Mouse (Mus musculus) gastrocnemius, postnatal 10 days (tissue): ENCODE measurements at regions not wholly inside any gene's neighbourhood (a gene's known extent, or its start where the extent isn't known, plus 50 kb on each side); places are given as distances from the start of the nearest gene placed in this dataset.
A peak's percentile ranks its signal among the peaks of the same experiment; 100 is the strongest.

Experiments used
- DNase-seq: peaks from one replicate; pipeline ENCODE4 v3.0.0; 2021; ENCODE audit warnings: mixed read lengths

DNA sequence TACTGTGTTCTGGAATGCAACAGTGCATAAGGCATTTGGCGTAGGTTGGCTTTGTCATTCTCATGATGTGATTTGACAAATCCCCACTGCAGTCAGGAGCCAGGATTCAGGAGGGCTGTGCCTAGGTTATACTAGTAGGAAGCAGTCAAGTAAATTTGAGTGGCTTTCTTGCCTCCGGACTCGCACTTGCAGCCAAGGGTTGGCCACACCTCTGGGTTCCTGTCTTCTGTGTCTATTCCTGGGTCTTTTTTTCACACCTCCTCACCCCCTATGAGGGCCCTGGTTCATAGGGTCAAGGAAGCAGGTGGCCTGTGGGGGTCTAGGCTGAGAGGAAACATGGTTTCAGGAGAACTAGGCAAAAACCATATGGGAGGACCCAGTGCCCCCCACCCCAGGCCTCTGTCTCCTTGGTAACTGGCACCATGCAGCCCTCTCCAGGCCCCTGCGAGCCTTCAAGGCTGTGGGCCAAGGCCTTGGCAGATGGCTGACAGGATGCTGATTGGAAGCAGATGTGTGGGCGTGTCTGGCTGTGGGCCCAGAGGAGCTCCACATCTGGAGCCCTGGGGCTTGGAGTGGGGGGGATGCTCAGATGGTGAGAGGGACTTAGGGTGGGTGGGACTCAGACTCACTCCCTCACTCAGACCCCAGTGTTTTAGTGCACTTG lies 195.7 kb downstream of the Rgs3 start:
- DNase-seq = peak; percentile 74

DNA sequence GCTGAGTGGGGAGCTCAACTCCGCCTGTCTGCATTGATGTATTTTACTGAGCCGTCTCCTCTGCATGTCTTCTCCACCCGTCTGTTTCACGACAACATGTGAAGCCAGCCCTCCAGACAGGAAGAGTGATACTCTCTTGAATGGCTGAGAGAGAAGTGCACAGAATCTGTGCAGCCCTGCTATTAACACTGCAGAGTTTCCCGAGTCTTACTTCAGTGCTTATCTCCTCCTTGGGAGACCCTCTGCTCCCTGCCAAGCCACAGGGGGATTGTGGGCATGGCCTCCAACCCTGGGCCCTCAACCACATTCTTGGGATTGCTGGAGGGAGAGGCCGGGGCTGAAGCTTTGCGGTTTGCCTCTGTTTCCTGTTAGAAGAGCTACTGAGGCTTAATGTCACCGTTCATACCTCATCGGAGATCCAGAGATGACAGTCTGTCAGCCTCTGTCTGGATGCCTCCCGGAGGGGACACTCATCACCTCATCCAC lies 197.1 kb downstream of the Rgs3 start:
- DNase-seq = no peak

DNA sequence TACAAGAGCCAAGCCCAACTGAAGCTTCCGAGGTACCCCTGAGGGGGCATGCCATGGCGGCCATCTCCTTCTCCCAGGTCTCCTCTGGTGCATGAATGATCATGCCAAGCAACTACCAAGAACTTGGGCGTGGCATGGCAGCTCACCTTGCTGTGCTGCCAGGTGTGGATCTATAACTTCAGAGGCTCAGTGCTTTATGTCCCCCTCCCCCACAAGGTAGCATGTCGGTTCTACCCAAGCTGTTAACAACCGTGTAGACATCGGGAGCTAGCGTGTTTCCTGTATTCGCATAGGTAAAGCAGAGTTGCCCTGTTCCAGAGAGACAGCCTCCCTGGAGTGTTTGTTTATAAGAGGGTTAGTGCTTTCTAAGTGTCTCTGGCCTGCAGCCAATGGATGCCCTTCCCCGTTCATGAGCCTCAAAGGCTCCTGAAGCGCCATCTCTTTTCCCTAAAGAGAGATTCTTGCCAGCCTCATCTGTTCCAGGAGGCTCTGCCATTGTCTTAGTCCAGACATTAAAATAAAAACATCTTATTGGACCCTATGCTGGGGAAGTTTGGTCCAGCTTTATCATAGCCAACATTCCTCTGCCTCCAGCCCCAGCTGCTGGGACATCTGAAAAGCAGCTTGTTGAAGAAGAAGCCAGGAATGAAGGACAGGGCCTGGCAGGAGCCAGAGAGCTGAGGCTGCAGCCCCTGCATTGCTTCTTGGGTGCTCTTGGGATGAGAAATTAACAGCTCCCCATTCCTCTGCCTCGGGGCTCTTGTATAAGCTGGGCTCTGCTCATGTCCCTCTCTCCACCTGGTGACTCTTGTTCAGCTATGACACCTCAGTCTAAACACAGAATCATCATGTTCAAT lies 201.3 kb downstream of the Rgs3 start:
- no peak for DNase-seq

DNA sequence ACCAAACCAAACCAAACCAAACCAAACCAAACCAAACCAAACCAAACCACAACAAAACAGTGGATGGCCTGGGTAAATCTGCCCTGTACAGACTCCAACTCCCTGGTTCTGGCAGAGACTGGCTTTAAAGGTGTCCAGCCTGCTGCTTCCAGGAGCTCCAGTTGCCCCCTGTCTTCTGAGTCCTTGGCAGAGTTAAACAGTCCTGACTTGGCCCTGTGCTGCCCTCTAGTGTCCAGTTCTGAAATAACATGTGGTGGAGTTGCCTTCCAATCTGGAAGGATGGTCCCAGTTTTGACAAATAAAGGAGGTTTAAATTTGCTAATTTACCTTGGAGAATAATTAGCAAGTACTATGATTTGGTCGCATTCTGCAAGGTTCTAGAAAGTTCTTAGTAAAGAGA lies 202.0 kb downstream of the Rgs3 start:
- peak; percentile 89 for DNase-seq

DNA sequence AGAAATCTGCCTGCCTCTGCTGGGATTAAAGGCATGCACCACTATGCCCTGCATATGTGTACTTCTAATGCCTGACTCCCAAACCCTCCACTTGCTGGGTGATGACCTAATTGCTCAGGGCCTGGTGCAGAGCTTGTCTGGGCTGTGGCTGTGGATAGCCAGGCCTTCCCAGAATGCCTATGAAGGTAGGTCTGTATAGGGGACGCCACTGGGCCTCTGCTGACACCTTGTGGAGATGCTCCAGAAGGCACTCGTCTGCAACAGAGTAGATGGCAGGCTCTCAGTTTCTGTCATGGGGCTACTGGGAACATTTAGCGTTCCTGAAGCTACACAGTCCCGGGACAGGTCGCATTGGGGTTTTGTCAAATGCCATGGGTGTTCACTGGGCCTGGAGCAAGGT lies 201.4 kb upstream of the Zfp618 start:
- DNase-seq = peak; percentile 87

DNA sequence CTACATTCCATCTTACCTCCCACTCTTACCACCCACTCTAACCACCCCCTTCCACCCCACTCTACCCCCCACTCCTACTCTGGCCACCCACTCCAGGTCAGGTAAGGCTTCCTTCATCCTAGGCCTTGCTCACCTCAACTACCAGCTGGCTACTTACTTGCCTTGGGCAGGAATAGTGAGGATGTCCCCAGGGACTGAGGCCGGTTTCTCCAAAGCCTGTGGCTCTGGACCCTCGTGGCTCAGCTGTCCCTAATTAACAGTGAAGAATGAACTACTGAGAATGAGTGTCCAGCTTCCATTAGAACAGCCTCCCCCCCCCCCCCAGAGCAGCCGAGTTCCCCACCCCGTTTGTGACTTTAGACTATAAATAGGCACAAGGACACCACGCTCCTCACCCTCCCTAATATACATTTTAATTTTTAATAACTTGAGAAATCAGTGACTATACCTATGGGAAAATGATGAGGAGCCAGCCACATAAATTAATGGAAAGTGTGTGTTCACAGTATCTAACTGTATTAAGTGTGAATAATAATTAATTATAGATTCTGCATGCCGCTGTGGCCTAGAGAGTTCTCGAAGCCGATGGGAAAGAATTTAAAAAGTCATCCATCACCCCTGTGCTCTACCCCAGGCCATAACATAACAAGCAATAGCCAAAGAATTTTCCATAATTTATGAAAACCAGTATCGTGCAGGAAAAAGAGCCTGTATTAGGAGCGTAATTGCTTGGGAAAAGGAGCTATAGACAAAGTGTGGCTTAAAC lies 195.7 kb upstream of the Zfp618 start:
- DNase-seq = no peak

DNA sequence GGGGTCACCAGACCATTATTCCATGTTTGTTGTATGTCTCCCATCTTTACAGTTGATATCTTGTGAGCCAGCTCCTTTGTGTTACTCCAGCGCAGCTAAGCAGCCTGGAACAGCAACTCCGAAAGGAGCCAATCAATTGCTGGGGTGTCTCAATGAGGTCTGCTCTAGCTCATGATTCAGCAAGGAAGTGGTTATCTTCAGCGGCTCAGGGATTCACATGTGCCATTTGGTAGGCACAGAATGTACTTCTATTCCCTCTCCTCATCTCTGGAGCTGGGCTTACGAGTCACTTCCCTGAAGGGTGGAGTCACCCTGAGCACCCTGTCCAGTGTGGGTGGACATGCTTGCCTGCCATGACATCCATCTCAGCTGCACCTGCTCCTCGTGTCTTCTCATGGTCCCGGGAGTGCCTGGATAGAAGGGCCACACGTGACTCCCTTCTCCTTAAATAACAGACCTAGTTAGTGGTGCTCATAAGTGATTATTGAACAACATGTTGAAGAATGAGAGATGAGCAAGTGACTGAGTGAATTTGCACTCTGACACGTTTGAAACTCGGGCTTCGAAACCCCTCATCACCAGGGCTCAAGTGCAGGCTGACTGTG lies 190.3 kb upstream of the Zfp618 start:
- no peak for DNase-seq

DNA sequence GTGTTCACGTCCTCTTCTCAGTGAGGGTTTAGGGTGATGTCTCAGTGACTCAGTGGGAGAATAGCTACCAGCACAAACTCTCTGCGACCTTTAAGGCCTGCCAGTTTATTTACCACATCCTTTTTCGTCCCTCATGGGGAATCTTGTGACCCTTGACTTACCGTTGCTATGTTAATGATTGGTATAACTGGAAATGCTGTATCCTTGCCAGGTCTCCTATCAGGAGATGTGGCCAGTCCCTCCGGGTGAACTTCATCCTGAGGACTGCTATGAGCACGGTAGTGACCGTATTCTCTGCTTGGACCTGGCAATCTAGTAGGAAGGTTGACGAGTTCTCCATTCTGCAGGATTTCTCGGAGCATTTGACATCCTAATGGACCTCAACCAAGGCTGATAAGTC lies 188.5 kb upstream of the Zfp618 start:
- no peak for DNase-seq

DNA sequence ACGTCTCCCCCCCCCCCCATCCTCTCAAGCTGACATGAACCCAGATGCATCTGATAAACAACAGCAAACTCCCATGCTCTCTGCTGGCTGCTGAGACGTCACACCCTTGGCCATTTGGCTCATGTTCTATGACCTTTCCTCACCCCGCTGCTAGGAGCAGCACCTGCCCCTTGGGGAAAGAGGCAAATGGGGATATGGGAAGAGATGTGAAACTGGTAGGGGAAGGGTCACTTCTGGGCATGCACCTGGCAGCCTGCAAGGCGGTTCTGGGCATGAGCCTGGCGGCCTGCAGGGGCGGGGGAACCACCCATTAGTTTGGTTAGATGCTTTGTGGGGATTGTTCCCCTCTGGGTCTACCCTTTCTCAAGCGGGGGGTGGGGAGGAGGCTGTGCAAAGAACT lies 187.9 kb upstream of the Zfp618 start:
- no peak for DNase-seq

DNA sequence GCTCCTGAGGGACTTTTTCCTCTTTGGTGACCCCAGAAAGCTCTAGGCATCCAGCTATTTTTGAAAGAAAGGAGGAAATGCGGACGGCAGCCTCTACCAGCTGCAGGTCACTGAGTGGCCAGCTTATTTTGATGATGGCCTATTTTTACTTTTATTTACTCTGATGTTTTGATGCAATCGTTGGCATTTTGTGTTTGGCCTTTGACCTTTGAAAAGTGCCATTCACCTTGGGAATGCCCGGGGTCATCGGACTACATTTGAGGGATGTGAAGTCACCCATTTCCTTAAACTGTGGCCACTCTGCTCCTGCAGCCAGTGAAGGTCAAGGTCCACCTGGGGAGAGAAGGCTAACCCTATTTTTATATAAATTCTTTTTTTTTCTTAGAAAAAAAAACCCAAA lies 186.8 kb upstream of the Zfp618 start:
- DNase-seq = no peak

DNA sequence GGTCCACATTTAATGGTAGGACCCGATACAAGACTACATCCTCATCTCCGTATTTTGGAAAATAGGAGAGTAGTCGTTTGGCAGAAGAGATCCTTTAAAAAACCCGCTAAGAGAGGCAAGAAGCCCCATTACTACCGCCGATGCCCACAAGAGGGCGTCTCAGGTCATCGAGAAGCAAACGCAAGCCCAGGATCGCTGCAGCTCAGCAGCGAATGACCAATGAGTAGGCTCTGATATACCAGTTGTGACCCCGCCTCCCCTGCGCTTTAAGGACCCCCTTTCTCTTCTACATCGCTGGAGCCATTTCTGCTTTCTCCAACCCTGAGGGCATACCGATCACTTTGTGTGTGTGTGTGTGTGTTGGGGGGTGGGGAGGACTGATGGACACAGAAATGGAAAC lies 185.0 kb upstream of the Zfp618 start:
- DNase-seq = peak; percentile 94

DNA sequence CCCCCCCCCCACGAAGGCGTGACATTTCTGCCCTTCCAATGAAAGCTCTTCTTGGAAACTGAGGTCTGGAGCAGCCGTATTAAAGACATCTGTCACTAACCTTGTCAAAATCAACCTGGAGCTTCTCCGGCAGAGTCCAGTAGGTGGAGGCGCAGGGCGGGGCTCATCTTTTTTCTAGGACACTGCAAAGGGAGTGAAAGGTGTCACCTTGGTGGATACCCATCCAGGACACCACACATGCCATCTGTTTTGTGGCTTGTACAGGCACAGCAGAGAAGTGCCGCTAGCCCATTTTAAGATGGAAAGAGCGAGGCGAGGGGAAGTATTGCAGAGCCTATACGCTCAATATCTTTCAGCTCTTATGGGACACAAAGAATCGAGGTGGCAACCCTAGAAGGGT lies 184.5 kb upstream of the Zfp618 start:
- no peak for DNase-seq

DNA sequence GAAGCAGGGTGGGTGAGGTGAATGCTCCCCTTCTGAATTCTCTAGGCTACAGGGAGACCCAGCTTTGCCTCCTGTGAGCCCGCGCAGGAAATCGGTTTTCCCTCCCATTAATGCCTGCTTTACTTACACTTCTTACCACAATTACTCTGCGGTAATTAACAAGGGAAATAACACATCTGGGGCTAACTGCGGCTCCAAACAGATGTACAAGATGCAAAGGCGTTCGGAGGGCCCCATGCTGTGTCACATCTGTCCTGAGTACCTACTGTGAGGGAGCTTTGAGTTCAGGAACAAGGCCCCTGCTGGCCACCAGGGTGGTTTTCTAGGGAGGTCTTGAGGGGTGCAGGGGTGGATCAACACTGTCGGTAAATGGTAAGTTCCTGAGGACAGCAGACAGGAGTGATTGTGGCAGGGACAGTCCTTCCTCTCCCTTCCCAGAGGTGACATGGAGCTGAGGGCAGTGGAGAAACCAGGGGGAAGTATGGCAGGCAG lies 184.0 kb upstream of the Zfp618 start:
- no peak for DNase-seq

DNA sequence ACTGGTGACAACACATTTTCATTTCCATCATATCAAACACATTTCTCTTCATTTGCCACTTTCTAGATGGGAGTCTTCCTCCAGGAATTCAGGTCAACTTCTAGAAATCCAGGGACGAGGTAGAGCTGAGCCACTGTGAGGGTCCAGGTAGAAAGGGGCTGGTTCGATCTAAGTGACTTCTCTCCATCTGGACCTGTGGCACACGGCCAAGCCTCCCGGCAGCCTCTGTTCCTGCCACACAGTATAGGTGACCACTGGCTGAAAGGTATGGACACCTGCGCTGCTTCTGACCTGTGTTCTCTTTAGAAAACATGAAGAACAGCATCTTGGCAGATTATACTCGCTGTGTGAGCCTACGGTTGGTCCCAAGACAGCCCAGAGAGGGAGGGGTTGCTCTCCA lies 179.7 kb upstream of the Zfp618 start:
- DNase-seq = no peak

DNA sequence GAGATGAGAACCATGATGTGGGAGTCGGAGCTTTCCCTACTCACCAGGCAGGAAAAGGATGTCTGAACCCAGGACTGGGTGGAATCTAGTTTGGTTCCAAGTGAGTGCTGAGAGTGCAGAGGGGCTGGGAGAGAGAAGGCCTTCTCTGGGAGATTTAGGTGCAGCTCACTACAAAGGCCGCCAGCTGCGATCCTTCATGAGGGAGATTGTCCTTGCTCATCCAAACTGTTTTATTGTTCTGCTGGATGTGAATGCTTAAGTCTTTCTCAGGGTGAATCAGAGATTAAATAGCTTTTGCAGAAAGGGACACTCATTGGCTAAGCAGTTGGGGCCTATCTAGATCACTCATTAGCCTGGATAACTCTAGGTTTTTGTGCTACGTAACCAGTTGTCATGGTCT lies 175.7 kb upstream of the Zfp618 start:
- no peak for DNase-seq

DNA sequence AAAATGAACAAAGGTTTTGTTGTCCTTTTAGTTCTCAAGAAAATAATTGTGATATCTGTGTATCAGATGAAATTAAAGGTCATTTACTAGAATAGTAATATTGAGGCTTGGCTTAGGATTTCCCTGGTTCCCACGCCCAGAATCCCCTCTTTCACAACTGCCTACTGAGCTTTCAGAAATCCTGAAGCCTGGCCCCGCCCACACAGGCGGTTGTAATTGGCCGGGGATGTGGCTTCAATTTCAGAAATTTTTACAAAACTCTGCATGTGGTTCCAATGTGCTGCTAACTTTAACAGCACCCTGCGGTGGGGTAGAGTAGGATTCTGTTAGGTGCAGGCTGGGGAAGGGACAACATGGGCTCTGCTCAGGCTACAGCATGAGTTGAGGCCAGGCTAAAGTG lies 171.8 kb upstream of the Zfp618 start:
- no peak for DNase-seq

DNA sequence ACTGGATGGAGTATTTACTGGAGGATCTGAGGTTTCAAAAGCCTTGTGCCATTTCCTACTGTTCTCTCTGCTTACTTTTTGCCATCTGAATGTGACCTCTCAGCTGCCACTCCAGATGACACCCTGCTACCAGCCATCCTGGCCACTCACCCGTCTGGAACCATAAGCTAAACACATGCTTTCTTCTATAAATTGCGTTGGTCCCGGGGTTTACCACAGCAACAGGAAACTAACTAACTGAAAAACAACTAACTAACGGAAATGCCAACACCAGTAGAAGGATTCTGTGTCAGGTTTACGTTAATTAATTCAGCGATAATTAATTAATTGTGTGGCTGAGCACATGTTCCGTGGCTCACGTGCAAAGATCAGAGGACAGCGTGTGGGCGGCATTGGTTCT lies 169.8 kb upstream of the Zfp618 start:
- no peak for DNase-seq

DNA sequence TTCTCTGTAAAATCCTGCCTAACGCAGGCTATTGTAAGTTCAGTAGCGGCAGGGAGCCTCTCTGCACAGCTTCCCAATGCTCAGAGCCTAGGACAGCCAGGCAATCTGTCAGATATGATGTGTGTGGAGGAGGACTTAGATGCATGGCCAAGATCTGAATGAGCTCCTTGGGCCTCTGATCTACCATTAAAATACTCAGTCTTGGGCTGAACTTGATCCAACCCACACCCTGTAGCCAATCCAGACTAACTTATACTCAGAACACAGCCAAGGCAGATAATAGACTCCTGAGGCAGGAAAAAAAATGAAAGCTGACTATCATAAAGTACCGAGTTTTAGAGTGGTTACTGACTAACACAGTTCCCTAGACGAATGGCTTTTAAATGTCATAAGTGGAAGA lies 165.4 kb upstream of the Zfp618 start:
- no peak for DNase-seq

DNA sequence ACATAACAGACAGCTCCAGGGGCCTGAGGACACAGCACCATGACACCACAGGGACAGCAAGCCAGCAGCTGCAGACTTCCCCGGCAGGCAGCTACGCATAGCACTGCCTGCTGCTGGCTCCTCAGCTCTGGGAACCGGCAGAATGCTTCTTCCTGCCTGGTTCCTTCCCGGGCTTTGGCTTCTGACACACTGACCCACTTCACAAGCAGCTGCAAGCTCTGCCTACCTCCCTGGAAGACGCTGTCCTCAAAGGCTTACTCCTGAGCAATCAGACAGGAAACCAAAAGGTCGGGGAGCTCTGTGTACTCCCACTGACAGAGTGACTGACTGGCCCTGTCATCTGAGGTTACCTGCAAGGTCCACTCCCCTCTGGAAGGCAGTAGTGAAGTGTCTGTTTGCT lies 159.5 kb upstream of the Zfp618 start:
- DNase-seq = no peak

DNA sequence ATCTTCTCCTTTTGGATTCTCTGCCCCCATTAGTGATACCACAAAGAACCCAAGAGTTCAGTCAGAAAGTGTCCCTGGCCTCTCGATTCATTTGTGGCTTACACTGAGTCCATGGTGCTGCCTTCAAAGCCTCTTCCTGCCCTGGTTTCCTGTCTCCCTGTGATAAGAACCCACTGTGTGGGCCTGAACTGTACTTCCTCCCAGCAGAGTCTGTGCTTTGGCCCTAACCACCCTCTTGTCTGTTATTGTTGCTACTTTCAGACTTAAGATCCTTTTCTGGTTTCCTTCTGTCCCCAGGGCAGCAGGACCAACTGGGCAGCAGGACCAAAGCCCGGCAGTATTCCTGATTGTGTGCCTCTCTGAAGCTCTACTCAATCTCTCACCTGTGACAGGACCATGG lies 158.6 kb upstream of the Zfp618 start:
- DNase-seq = no peak

DNA sequence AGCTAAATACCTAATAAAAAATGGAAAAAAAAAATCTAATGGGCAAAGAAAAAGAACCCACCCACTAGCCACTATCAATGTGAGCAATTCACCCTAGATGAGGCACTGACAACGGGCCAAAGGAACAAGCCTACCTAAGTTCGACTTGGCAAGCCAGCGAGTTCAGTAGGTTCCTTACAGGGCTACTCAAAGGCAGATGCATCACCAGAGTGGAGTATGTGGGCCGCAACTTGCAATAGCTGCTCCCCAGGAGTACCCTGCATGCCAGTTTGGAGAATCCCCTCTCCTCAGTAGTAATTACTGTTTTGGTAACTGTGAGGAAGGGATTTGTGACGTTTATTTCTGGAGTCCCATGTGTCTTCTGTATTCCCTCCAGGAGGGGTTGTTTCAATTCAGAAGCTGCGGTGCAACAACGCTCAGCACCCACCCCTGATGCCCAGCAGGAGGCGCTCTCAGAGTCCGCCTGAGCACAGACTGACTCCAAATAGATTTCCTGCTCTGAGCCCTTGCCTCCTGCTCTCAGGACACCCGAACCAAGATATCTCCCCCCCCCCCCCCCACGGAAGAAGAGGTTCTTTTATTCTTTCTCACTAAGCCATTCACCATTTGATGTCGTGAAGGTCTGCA lies 157.3 kb upstream of the Zfp618 start:
- DNase-seq = no peak

DNA sequence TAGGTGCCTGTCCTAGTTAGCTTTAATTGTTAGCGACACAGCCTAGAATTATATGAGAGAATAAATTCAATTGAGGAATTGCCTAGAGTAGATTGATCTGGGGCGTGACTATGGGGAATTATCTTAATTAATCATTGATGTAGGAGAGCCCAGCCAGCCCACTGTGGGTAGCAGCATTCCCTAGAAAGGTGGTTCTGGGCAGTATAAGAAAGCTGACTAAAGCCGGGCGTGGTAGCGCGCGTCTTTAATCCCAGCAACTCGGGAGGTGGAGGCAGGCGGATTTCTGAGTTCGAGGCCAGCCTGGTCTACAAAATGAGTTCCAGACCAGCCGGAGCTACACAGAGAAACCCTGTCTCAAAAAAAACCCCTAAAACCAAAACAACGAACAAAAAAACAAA lies 156.8 kb upstream of the Zfp618 start:
- no peak for DNase-seq
